In the genomic region with DNA sequence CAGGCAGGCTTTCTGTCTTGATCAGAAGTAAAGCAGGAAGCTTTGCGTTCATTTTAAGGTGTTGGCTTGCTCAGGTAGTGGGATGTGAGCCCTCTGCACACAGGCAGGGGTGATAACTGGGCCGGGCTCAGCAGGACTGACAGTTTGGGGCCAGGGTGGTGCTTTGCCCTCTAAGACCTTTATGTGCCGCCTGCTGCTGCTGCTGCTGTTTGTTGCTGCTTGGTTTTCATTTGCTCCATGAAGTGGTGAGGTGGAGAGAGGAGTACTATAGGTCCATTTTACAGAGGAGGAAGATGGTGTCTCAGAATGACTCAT, we compare ENCODE assay signal across 15 mouse cellular contexts. TPM values are rescaled to one million over a fixed set of nuclear protein-coding genes. Genes with fewer than 3 reads are reported as not detected.
DNase-seq lines count a peak whose midpoint lies in the region; ATAC-seq and TF ChIP-seq lines count a peak whose summit lies in the region.
"Had no signal": no experiment of that assay in that cellular context is flagged by ENCODE, and none has a peak within 500 bp of the region (broad histone marks: within the 10 kb centered on the region; RNA-seq: fewer than 3 reads in every experiment).

No protein-coding gene starts in this region.

- H3K4me3 ChIP-seq in gastrocnemius, adult 2 months, result no peak overlapping the region
- H3K4me3 ChIP-seq in midbrain, embryonic 10.5 days, result no peak overlapping the region
- H3K4me3 ChIP-seq in midbrain, embryonic 15.5 days, result no peak overlapping the region
- no peak overlapping the region for H3K4me3 ChIP-seq in liver, adult 2 months (ENCODE audit: insufficient read depth, low read depth, low read length)
- H3K4me3 ChIP-seq: layer of hippocampus, adult 2 months; midbrain, embryonic 13.5 days had no signal

- H3K27ac ChIP-seq in gastrocnemius, adult 2 months, result peak overlapping the region; percentile 94
- H3K27ac ChIP-seq in midbrain, embryonic 10.5 days (replicated peaks), result peak overlapping the region; percentile 63; the same call in 1 of the 2 replicates
- no peak overlapping the region for H3K27ac ChIP-seq in midbrain, embryonic 15.5 days
- H3K27ac ChIP-seq in liver, adult 2 months (replicated peaks; ENCODE audit: insufficient read depth, low read depth, low read length), result peak overlapping the region; percentile 50
- H3K27ac ChIP-seq: layer of hippocampus, adult 2 months; midbrain, embryonic 13.5 days had no signal

- TF ChIP-seq POLR2A in liver, adult 2 months (IDR thresholded peaks at IDR 0.05; ENCODE audit: extremely low read depth, insufficient read depth, low read length), result no peak

- no peaks in the 10 kb centered on the region for H3K9me3 ChIP-seq in midbrain, embryonic 10.5 days (replicated peaks)
- H3K9me3 ChIP-seq in midbrain, embryonic 15.5 days, result no peaks in the 10 kb centered on the region
- H3K9me3 ChIP-seq: midbrain, embryonic 13.5 days had no signal

- no peak overlapping the region for H3K4me2 ChIP-seq in midbrain, embryonic 15.5 days
- H3K4me2 ChIP-seq: midbrain, embryonic 13.5 days had no signal

- no peak for ATAC-seq in midbrain, embryonic 15.5 days (replicated peaks)
- no peak for ATAC-seq in megakaryocyte progenitor cell, adult 5-6 weeks (replicated peaks; ENCODE audit: poor library complexity)
- no peak for ATAC-seq in inflammation-experienced regulatory T-cells, adult 6 months
- ATAC-seq: forebrain, embryonic 14.5 days; midbrain, embryonic 13.5 days had no signal

- peaks cover 50% of the 10 kb centered on the region for H3K4me1 ChIP-seq in midbrain, embryonic 10.5 days
- H3K4me1 ChIP-seq in midbrain, embryonic 15.5 days, result no peaks in the 10 kb centered on the region
- peaks cover 60% of the 10 kb centered on the region for H3K4me1 ChIP-seq in liver, adult 2 months (ENCODE audit: control insufficient read depth, insufficient read depth, low read length)

- intact Hi-C loops in gastrocnemius, adult 2 months (cut with DNase I), result loop anchor here (5.0 kb wide), 1 partner anchor 1055 kb away; no protein-coding TSS in a partner anchor

- no peak for DNase-seq in gastrocnemius, adult 2 months
- DNase-seq in gastrocnemius, postnatal 10 days, result no peak
- DNase-seq in midbrain, embryonic 10.5 days (ENCODE audit: low spot score), result no peak
- no peak for DNase-seq in liver, adult 2 months (ENCODE audit: extremely low read depth, low read depth, low spot score)
- no peak for DNase-seq in right cerebral cortex, postnatal 10 days (ENCODE audit: low spot score in 2 of 2)
- DNase-seq: cerebellum, adult 18-20 months; heart, postnatal 36 days; kidney, adult 2 months; spleen, adult 18-20 months had no signal

- no peak overlapping the region for H3K9ac ChIP-seq in midbrain, embryonic 15.5 days
- H3K9ac ChIP-seq in liver, adult 2 months (ENCODE audit: low read depth, low read length), result no peak overlapping the region
- H3K9ac ChIP-seq: midbrain, embryonic 13.5 days had no signal

- peaks cover 18% of the 10 kb centered on the region; the same call in 1 of the 2 replicates for H3K79me2 ChIP-seq in liver, adult 2 months (ENCODE audit: control insufficient read depth, insufficient read depth, low read length)

- no peaks in the 10 kb centered on the region for H3K36me3 ChIP-seq in midbrain, embryonic 10.5 days
- H3K36me3 ChIP-seq in midbrain, embryonic 15.5 days (replicated peaks), result no peaks in the 10 kb centered on the region
- no peaks in the 10 kb centered on the region for H3K36me3 ChIP-seq in liver, adult 2 months (ENCODE audit: control insufficient read depth, insufficient read depth, low read length)
- H3K36me3 ChIP-seq: midbrain, embryonic 13.5 days had no signal

- no peak for TF ChIP-seq CTCF in gastrocnemius, adult 2 months (IDR thresholded peaks at IDR 0.05)
- no peak for TF ChIP-seq CTCF in liver, adult 2 months (IDR thresholded peaks at IDR 0.05; ENCODE audit: low read depth, low read length)

- WGBS in midbrain, embryonic 10.5 days, result 77% methylated on average over 3 of the region's 3 CpGs
- WGBS in midbrain, embryonic 15.5 days, result 83% methylated on average over 3 of the region's 3 CpGs
- WGBS in liver, adult 2 months, result 71% methylated on average over 3 of the region's 3 CpGs

- H3K27me3 ChIP-seq in midbrain, embryonic 10.5 days (ENCODE audit: low read depth, poor library complexity, severe bottlenecking), result peaks cover 7% of the 10 kb centered on the region; the same call in 1 of the 2 replicates
- H3K27me3 ChIP-seq in midbrain, embryonic 15.5 days (replicated peaks), result no peaks in the 10 kb centered on the region
- no peaks in the 10 kb centered on the region for H3K27me3 ChIP-seq in liver, adult 2 months (ENCODE audit: control insufficient read depth, insufficient read depth, low read length)
- H3K27me3 ChIP-seq: midbrain, embryonic 13.5 days had no signal

RNA-seq across cellular contexts. Expression of gene Dapk2, which starts 24.6 kb away (rescaled TPM):
- 10 to 100 TPM; 24.2 to 38.4 TPM for total RNA-seq in gastrocnemius, adult 2 months (2021)
- 10 to 100 TPM; 15.5 to 19.1 TPM for total RNA-seq in gastrocnemius, postnatal 10 days (2021)
- 6.3 TPM in 2 replicates for polyA plus RNA-seq in midbrain, embryonic 10.5 days (2016; fragmentation: Nextera tagmentation; extraction: Ambion mirVana)
- 0.82 and 1.4 TPM in 2 replicates for polyA plus RNA-seq in midbrain, embryonic 15.5 days (2015; fragmentation: Nextera tagmentation; extraction: Ambion mirVana)
- 9.6 and 11.0 TPM in 2 replicates for total RNA-seq in liver, adult 2 months (2014; rRNA removed)
- polyA plus RNA-seq in liver, adult 2 months (2012; rRNA removed), result 4.3 and 6.2 TPM in 2 replicates
- 0.84 and 0.90 TPM in 2 replicates for total RNA-seq in megakaryocyte progenitor cell, adult 5-6 weeks (2015)
- 0.83 and 2.5 TPM in 2 replicates for total RNA-seq in megakaryocyte progenitor cell, adult 5-6 weeks (2017)
- 1 to 10 TPM in 2 of 3 experiments, under 1 TPM in 1; 0.44 to 8.2 (median 1.5) TPM for polyA plus RNA-seq in inflammation-experienced regulatory T-cells, adult 6 months (2017; shearing (Covaris generic))

RNA-seq across cellular contexts. Expression of gene Ciao2a, which starts 56.2 kb away (rescaled TPM):
- 10 to 100 TPM; 43.7 to 52.9 TPM for total RNA-seq in gastrocnemius, adult 2 months (2021)
- total RNA-seq in gastrocnemius, postnatal 10 days (2021), result 10 to 100 TPM; 39.6 to 46.0 TPM
- 150 and 156 TPM in 2 replicates for polyA plus RNA-seq in midbrain, embryonic 10.5 days (2016; fragmentation: Nextera tagmentation; extraction: Ambion mirVana)
- 59.2 and 59.7 TPM in 2 replicates for polyA plus RNA-seq in midbrain, embryonic 15.5 days (2015; fragmentation: Nextera tagmentation; extraction: Ambion mirVana)
- 47.0 and 50.5 TPM in 2 replicates for total RNA-seq in liver, adult 2 months (2014; rRNA removed)
- polyA plus RNA-seq in liver, adult 2 months (2012; rRNA removed), result 13.6 and 16.4 TPM in 2 replicates
- 306 and 323 TPM in 2 replicates for total RNA-seq in megakaryocyte progenitor cell, adult 5-6 weeks (2015)
- 166 and 204 TPM in 2 replicates for total RNA-seq in megakaryocyte progenitor cell, adult 5-6 weeks (2017)
- polyA plus RNA-seq in inflammation-experienced regulatory T-cells, adult 6 months (2017; shearing (Covaris generic)), result 100 to 1,000 TPM; 150 to 233 (median 160) TPM

RNA-seq across cellular contexts. Expression of gene Snx1, which starts 56.2 kb away (rescaled TPM):
- 10 to 100 TPM; 10.9 to 16.0 TPM for total RNA-seq in gastrocnemius, adult 2 months (2021)
- total RNA-seq in gastrocnemius, postnatal 10 days (2021), result 10 to 100 TPM; 36.4 to 42.5 TPM
- 138 and 142 TPM in 2 replicates for polyA plus RNA-seq in midbrain, embryonic 10.5 days (2016; fragmentation: Nextera tagmentation; extraction: Ambion mirVana)
- 75.5 and 76.6 TPM in 2 replicates for polyA plus RNA-seq in midbrain, embryonic 15.5 days (2015; fragmentation: Nextera tagmentation; extraction: Ambion mirVana)
- total RNA-seq in liver, adult 2 months (2014; rRNA removed), result 21.3 and 22.1 TPM in 2 replicates
- 10.8 and 11.9 TPM in 2 replicates for polyA plus RNA-seq in liver, adult 2 months (2012; rRNA removed)
- 54.4 and 54.8 TPM in 2 replicates for total RNA-seq in megakaryocyte progenitor cell, adult 5-6 weeks (2015)
- 104 and 107 TPM in 2 replicates for total RNA-seq in megakaryocyte progenitor cell, adult 5-6 weeks (2017)
- polyA plus RNA-seq in inflammation-experienced regulatory T-cells, adult 6 months (2017; shearing (Covaris generic)), result 10 to 100 TPM; 85.3 to 96.7 (median 96.4) TPM
